Mouse (Mus musculus): ENCODE measurements around the gene Btbd18. TPM values are rescaled to one million over a fixed set of nuclear protein-coding genes. Genes with fewer than 3 reads are reported as not detected.

Btbd18 gene
- polyA plus RNA-seq, 1 experiment = not detected

- H3K27ac ChIP-seq (ENCODE audit: insufficient read depth, low read length) = peak overlapping the region; percentile 96
These were observed 55.5 kb downstream of the Btbd18 start for GRCm38 (mm10) chr2:84714422-84714810.

GRCm38 (mm10) chr2:84714811-84715561 lies 56.1 kb downstream of the Btbd18 start, which contains the start of gene Zdhhc5:
Gene Zdhhc5, minus strand, starts transcription at chr2:84715180.
- TF ChIP-seq POLR2A (IDR thresholded peaks at IDR 0.05; ENCODE audit: extremely low read depth, insufficient read depth, low read length) (peak; percentile 85), CTCF (IDR thresholded peaks at IDR 0.05; ENCODE audit: extremely low read depth, insufficient read depth, low read length) (no peak)
- Histone ChIP-seq H3K27ac (ENCODE audit: insufficient read depth, low read length) (peak within 1 kb of the TSS; percentile 96), H3K4me3 (ENCODE audit: insufficient read depth, low read length) (peak within 1 kb of the TSS; percentile 62), H3K4me1 (ENCODE audit: control insufficient read depth, insufficient read depth, low read length) (peaks cover 2% of the 10 kb centered on the region; the same call in 1 of the 2 replicates)

More at GRCm38 (mm10) chr2:84714422-84714810, 55.5 kb downstream of the Btbd18 start:
- H3K4me1 ChIP-seq (ENCODE audit: control insufficient read depth, insufficient read depth, low read length) = peaks cover 2% of the 10 kb centered on the region; the same call in 1 of the 2 replicates
- TF ChIP-seq CTCF (IDR thresholded peaks at IDR 0.05; ENCODE audit: extremely low read depth, insufficient read depth, low read length) = no peak
- no peak for TF ChIP-seq POLR2A (IDR thresholded peaks at IDR 0.05; ENCODE audit: extremely low read depth, insufficient read depth, low read length)
- H3K4me3 ChIP-seq (ENCODE audit: insufficient read depth, low read length) = peak overlapping the region; percentile 62

GRCm38 (mm10) chr2:84715562-84716361 lies 56.9 kb downstream of the Btbd18 start:
- Histone ChIP-seq H3K27ac (ENCODE audit: insufficient read depth, low read length) (peak overlapping the region; percentile 82), H3K4me1 (ENCODE audit: control insufficient read depth, insufficient read depth, low read length) (peaks cover 2% of the 10 kb centered on the region; the same call in 1 of the 2 replicates), H3K4me3 (ENCODE audit: insufficient read depth, low read length) (peak overlapping the region; percentile 62)
- TF ChIP-seq POLR2A (IDR thresholded peaks at IDR 0.05; ENCODE audit: extremely low read depth, insufficient read depth, low read length) = peak; percentile 54
- no peak for TF ChIP-seq CTCF (IDR thresholded peaks at IDR 0.05; ENCODE audit: extremely low read depth, insufficient read depth, low read length)

DNA sequence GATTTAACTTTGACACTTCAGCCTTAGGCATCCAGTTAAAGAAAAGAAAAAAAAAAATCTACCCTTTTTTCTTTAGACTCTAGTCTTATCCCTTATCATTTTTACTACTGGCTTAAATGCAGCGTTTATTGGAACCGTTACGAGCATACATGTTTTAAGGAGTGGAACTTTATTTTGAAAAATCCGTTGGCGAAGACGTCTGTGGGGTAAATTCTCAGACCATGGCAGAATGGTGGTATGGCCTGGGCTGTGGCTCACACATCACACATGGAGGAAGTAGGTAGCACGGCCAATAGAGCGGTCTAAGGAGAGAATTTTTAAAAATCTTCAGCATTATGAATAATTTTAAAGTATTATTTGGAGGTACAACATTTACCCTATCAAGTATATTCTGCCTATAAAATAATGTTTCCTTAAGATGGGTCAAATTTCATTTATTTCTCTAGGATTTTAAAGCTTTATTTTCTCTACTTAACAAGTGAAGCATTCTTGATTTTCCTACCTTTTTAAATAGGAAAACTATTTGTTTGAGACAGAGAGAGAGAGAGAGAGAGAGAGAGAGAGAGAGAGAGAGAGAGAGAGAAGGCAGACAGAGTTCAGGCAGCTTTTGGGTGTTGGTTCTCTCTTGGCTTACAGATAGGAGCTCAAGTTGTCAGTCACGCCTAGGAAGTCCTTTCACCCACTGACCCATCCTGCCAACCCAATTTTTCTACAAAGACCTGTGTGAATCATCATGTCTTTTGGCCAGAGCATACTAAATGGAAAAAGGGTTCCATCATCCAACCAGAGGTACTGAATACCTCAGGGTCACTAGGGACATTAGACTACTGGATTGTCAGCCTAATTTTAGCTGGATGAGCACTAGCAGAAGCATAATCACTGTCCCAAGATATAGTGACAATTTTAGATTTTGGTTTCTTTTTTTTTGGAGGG lies 57.8 kb downstream of the Btbd18 start:
- Histone ChIP-seq H3K27ac (ENCODE audit: insufficient read depth, low read length) (peak overlapping the region; percentile 82), H3K4me1 (ENCODE audit: control insufficient read depth, insufficient read depth, low read length) (peaks cover 2% of the 10 kb centered on the region; the same call in 1 of the 2 replicates), H3K4me3 (ENCODE audit: insufficient read depth, low read length) (peak overlapping the region; percentile 62)
- no peak for TF ChIP-seq POLR2A (IDR thresholded peaks at IDR 0.05; ENCODE audit: extremely low read depth, insufficient read depth, low read length)
- TF ChIP-seq CTCF (IDR thresholded peaks at IDR 0.05; ENCODE audit: extremely low read depth, insufficient read depth, low read length) = no peak

DNA sequence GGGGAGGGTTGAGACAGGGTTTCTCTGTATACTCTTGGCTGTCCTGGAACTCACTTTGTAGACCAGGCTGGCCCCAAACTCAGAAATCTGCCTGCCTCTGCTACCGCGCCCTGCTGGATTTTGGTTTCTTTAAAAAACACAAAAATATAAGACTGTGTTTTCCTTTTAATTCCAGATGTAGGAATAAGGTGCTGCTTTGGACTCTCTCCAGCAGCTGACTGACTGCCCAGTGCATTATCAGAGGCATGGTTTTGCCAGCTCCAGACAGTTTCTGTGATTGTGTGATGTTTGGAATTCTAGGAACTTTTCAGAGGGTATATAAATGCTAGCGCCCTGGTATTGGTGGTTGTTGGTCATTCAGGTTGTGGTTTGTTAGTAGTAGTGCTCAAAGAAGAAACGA lies 58.5 kb downstream of the Btbd18 start:
- no peak for TF ChIP-seq CTCF (IDR thresholded peaks at IDR 0.05; ENCODE audit: extremely low read depth, insufficient read depth, low read length)
- TF ChIP-seq POLR2A (IDR thresholded peaks at IDR 0.05; ENCODE audit: extremely low read depth, insufficient read depth, low read length) = no peak
- Histone ChIP-seq H3K4me1 (ENCODE audit: control insufficient read depth, insufficient read depth, low read length) (peaks cover 2% of the 10 kb centered on the region; the same call in 1 of the 2 replicates), H3K4me3 (ENCODE audit: insufficient read depth, low read length) (no peak overlapping the region), H3K27ac (ENCODE audit: insufficient read depth, low read length) (no peak overlapping the region)

Other genes starting within 250 kb of the Btbd18 start
- 3.7 and 3.8 TPM in 2 replicates for gene Calcrl, start 233.7 kb upstream of the Btbd18 start, polyA plus RNA-seq (2012; rRNA removed)
- gene Tfpi, start 182.3 kb upstream of the Btbd18 start, polyA plus RNA-seq (2012; rRNA removed) = 4.6 TPM in 2 replicates
- 42.1 and 42.6 TPM in 2 replicates for gene Ctnnd1, start 8.3 kb upstream of the Btbd18 start, polyA plus RNA-seq (2012; rRNA removed)
- gene Selenoh, start 11.7 kb downstream of the Btbd18 start, polyA plus RNA-seq (2012; rRNA removed) = 50.4 and 53.7 TPM in 2 replicates
- gene Gm28635, start 19.0 kb downstream of the Btbd18 start, polyA plus RNA-seq (2012; rRNA removed) = not detected in 2 replicates
- gene Med19, start 19.3 kb downstream of the Btbd18 start, polyA plus RNA-seq (2012; rRNA removed) = 26.8 and 28.2 TPM in 2 replicates
- 264 and 274 TPM in 2 replicates for gene Tmx2, start 20.1 kb downstream of the Btbd18 start, polyA plus RNA-seq (2012; rRNA removed)
- 27.5 and 29.7 TPM in 2 replicates for gene Zdhhc5, start 56.1 kb downstream of the Btbd18 start, polyA plus RNA-seq (2012; rRNA removed)
- 9.0 and 10.0 TPM in 2 replicates for gene Clp1, start 68.3 kb downstream of the Btbd18 start, polyA plus RNA-seq (2012; rRNA removed)
- 129 and 156 TPM in 2 replicates for gene Ypel4, start 75.0 kb downstream of the Btbd18 start, polyA plus RNA-seq (2012; rRNA removed)
- gene Gm19426, start 84.6 kb downstream of the Btbd18 start, polyA plus RNA-seq (2012; rRNA removed) = 1.4 and 2.0 TPM in 2 replicates
- 11.2 and 13.6 TPM in 2 replicates for gene Serping1, start 116.4 kb downstream of the Btbd18 start, polyA plus RNA-seq (2012; rRNA removed)
- 9.4 and 12.1 TPM in 2 replicates for gene Ube2l6, start 139.7 kb downstream of the Btbd18 start, polyA plus RNA-seq (2012; rRNA removed)
- gene Smtnl1, start 163.6 kb downstream of the Btbd18 start, polyA plus RNA-seq (2012; rRNA removed) = not detected in 2 replicates
- 82.0 and 85.7 TPM in 2 replicates for gene Timm10, start 167.9 kb downstream of the Btbd18 start, polyA plus RNA-seq (2012; rRNA removed)
- gene Slc43a1, start 179.8 kb downstream of the Btbd18 start, polyA plus RNA-seq (2012; rRNA removed) = 0.13 and 0.52 TPM in 2 replicates
- 73.3 and 76.9 TPM in 2 replicates for gene Rtn4rl2, start 227.6 kb downstream of the Btbd18 start, polyA plus RNA-seq (2012; rRNA removed)